Mouse (Mus musculus) embryo, embryonic 11 days (tissue): Measurements from ENCODE around the gene Med27.

Experiments
- DNase-seq: peaks from one replicate; pipeline ENCODE4 v3.0.0-alpha.2; 2015

Gene Med27

GRCm38 (mm10) chr2:29437861-29438529, 91.4 kb downstream of the Med27 start:
- no peak for DNase-seq

- DNase-seq: no peak
Measured at GRCm38 (mm10) chr2:29438530-29438862, 91.9 kb downstream of the Med27 start.

GRCm38 (mm10) chr2:29438986-29439385, 92.4 kb downstream of the Med27 start:
- DNase-seq: no peak

- DNase-seq: no peak
Measured at GRCm38 (mm10) chr2:29439396-29439795, 92.8 kb downstream of the Med27 start.

GRCm38 (mm10) chr2:29439857-29440502, 93.4 kb downstream of the Med27 start:
- DNase-seq: no peak

- DNase-seq: no peak
Measured at GRCm38 (mm10) chr2:29442275-29442674, 95.7 kb downstream of the Med27 start.

- DNase-seq: no peak
Measured at GRCm38 (mm10) chr2:29443626-29444217, 97.1 kb downstream of the Med27 start.

GRCm38 (mm10) chr2:29448476-29449002, 101.9 kb downstream of the Med27 start:
- DNase-seq: no peak

- peak; percentile 26 for DNase-seq
Measured at GRCm38 (mm10) chr2:29451368-29451999, 104.9 kb downstream of the Med27 start.

GRCm38 (mm10) chr2:29453376-29453775, 106.8 kb downstream of the Med27 start:
- DNase-seq: no peak

GRCm38 (mm10) chr2:29456631-29457320, 110.2 kb downstream of the Med27 start:
- DNase-seq: no peak

GRCm38 (mm10) chr2:29457677-29458076, 111.1 kb downstream of the Med27 start:
- no peak for DNase-seq

GRCm38 (mm10) chr2:29458346-29458950, 111.8 kb downstream of the Med27 start:
- DNase-seq: no peak

- no peak for DNase-seq
Measured at GRCm38 (mm10) chr2:29459648-29460047, 113.0 kb downstream of the Med27 start.

- no peak for DNase-seq
Measured at GRCm38 (mm10) chr2:29461841-29462240, 115.2 kb downstream of the Med27 start.

GRCm38 (mm10) chr2:29463039-29463585, 116.5 kb downstream of the Med27 start:
- DNase-seq: no peak

GRCm38 (mm10) chr2:29464851-29465648, 118.4 kb downstream of the Med27 start:
- no peak for DNase-seq

GRCm38 (mm10) chr2:29465649-29466137, 119.1 kb downstream of the Med27 start:
- DNase-seq: no peak

- DNase-seq: no peak
Measured at GRCm38 (mm10) chr2:29466396-29466795, 119.8 kb downstream of the Med27 start.

GRCm38 (mm10) chr2:29468517-29468936, 121.9 kb downstream of the Med27 start:
- DNase-seq: no peak

- no peak for DNase-seq
Measured at GRCm38 (mm10) chr2:29472952-29473437, 126.4 kb downstream of the Med27 start.
